Mouse (Mus musculus): Measurements from ENCODE around the gene Foxred2.

Foxred2 gene

GRCm38 (mm10) chr15:77956404-77956901, at the start of gene Foxred2:
TSS of gene Foxred2 (minus strand) at chr15:77956722.
- peak; percentile 63 for DNase-seq (ENCODE audit: low read depth, low spot score)

- DNase-seq (ENCODE audit: low read depth, low spot score): no peak
Observed at GRCm38 (mm10) chr15:78003929-78004328, 47.4 kb upstream of the Foxred2 start.

GRCm38 (mm10) chr15:78001400-78001799, 44.9 kb upstream of the Foxred2 start:
- DNase-seq (ENCODE audit: low read depth, low spot score): no peak

- no peak for DNase-seq (ENCODE audit: low read depth, low spot score)
Observed at GRCm38 (mm10) chr15:77988541-77988940, 32.0 kb upstream of the Foxred2 start.

GRCm38 (mm10) chr15:77983391-77983790, 26.9 kb upstream of the Foxred2 start:
- no peak for DNase-seq (ENCODE audit: low read depth, low spot score)

GRCm38 (mm10) chr15:77982195-77982939, 25.8 kb upstream of the Foxred2 start:
- DNase-seq (ENCODE audit: low read depth, low spot score): no peak

- DNase-seq (ENCODE audit: low read depth, low spot score): no peak
Observed at GRCm38 (mm10) chr15:77981181-77981680, 24.7 kb upstream of the Foxred2 start.

GRCm38 (mm10) chr15:77979427-77979865, 22.9 kb upstream of the Foxred2 start:
- peak; percentile 83 for DNase-seq (ENCODE audit: low read depth, low spot score)

GRCm38 (mm10) chr15:77977663-77978062, 21.1 kb upstream of the Foxred2 start:
- DNase-seq (ENCODE audit: low read depth, low spot score): no peak

- DNase-seq (ENCODE audit: low read depth, low spot score): no peak
Observed at GRCm38 (mm10) chr15:77974165-77974841, 17.8 kb upstream of the Foxred2 start.

GRCm38 (mm10) chr15:77970470-77971292, 14.2 kb upstream of the Foxred2 start, which contains the start of gene Eif3d:
TSS of gene Eif3d (minus strand) at chr15:77970813.
- DNase-seq (ENCODE audit: low read depth, low spot score): peak; percentile 95

GRCm38 (mm10) chr15:77969940-77970469, 13.5 kb upstream of the Foxred2 start:
- DNase-seq (ENCODE audit: low read depth, low spot score): no peak

GRCm38 (mm10) chr15:77965117-77965528, 8.6 kb upstream of the Foxred2 start:
- no peak for DNase-seq (ENCODE audit: low read depth, low spot score)

GRCm38 (mm10) chr15:77962447-77962846, 5.9 kb upstream of the Foxred2 start:
- no peak for DNase-seq (ENCODE audit: low read depth, low spot score)

- no peak for DNase-seq (ENCODE audit: low read depth, low spot score)
Observed at GRCm38 (mm10) chr15:77960693-77961092, 4.2 kb upstream of the Foxred2 start.

GRCm38 (mm10) chr15:77958071-77958470, 1.5 kb upstream of the Foxred2 start:
- no peak for DNase-seq (ENCODE audit: low read depth, low spot score)

GRCm38 (mm10) chr15:77957625-77958024, 1.1 kb upstream of the Foxred2 start:
- no peak for DNase-seq (ENCODE audit: low read depth, low spot score)

GRCm38 (mm10) chr15:77955440-77956403, 800 bp downstream of the Foxred2 start:
- DNase-seq (ENCODE audit: low read depth, low spot score): no peak

GRCm38 (mm10) chr15:77954362-77954761, 2.2 kb downstream of the Foxred2 start:
- no peak for DNase-seq (ENCODE audit: low read depth, low spot score)

- DNase-seq (ENCODE audit: low read depth, low spot score): no peak
Observed at GRCm38 (mm10) chr15:77952921-77953320, 3.6 kb downstream of the Foxred2 start.

Measured in telencephalon, adult 2 months (tissue).